15 mouse cellular contexts compared by ENCODE assay signal in the genomic region with DNA sequence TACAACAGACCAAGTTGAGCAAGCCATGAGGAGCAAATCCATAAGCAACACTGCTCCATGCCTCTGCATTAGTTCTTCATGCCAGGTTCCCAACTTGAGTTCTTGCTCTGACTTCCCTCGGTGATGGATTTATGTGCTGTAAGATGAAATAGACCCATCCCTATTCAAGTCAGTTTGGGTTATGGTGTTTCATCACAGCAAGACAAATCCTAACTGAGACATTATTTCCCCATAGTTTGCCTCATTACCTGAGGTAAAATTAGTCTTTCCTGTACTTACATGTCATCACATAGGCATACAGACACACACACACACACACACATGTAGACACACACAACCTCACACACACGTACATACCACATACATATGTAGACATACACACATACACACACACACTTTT.
"Had no signal": no experiment of that assay in that cellular context is flagged by ENCODE, and none has a peak within 500 bp of the region (broad histone marks: within the 10 kb centered on the region; RNA-seq: fewer than 3 reads in every experiment).

No protein-coding gene starts in this region.

- DNase-seq: lung, adult 18-20 months; lung, embryonic 14.5 days; lung, postnatal 4 days; retina, postnatal 1 day; right cerebral cortex, postnatal 25 days; spleen, adult 18-20 months; thymus, adult 2 months; thymus, postnatal 25 days; thymus, postnatal 4 days had no signal

- H3K4me3 ChIP-seq: midbrain, embryonic 10.5 days; midbrain, embryonic 12.5 days; myocyte; neural tube, embryonic 13.5 days; neural tube, embryonic 15.5 days had no signal

- H3K4me1 ChIP-seq: midbrain, embryonic 10.5 days; midbrain, embryonic 12.5 days; neural tube, embryonic 13.5 days; neural tube, embryonic 15.5 days had no signal

- H3K27me3 ChIP-seq: midbrain, embryonic 12.5 days; neural tube, embryonic 13.5 days; neural tube, embryonic 15.5 days had no signal

- H3K36me3 ChIP-seq: midbrain, embryonic 10.5 days; midbrain, embryonic 12.5 days; neural tube, embryonic 13.5 days; neural tube, embryonic 15.5 days had no signal

- H3K9ac ChIP-seq: lung, embryonic 14.5 days; midbrain, embryonic 12.5 days; neural tube, embryonic 13.5 days; neural tube, embryonic 15.5 days had no signal

- ATAC-seq: midbrain, embryonic 16.5 days had no signal

- H3K9me3 ChIP-seq: midbrain, embryonic 10.5 days; midbrain, embryonic 12.5 days; neural tube, embryonic 13.5 days; neural tube, embryonic 15.5 days had no signal

- H3K27ac ChIP-seq: midbrain, embryonic 10.5 days; midbrain, embryonic 12.5 days; neural tube, embryonic 13.5 days; neural tube, embryonic 15.5 days had no signal

- H3K4me2 ChIP-seq: lung, embryonic 14.5 days; midbrain, embryonic 12.5 days; neural tube, embryonic 13.5 days; neural tube, embryonic 15.5 days had no signal
